Mouse (Mus musculus): ENCODE measurements around the gene Exoc2.

Exoc2 gene

GRCm38 (mm10) chr13:30972102-30972501, 1.8 kb downstream of the Exoc2 start:
- DNase-seq (ENCODE audit: extremely low spot score, low spot score), result no peak

- no peak for DNase-seq (ENCODE audit: extremely low spot score, low spot score)
Observed at GRCm38 (mm10) chr13:30971047-30971446, 2.8 kb downstream of the Exoc2 start.

- DNase-seq (ENCODE audit: extremely low spot score, low spot score), result no peak
Observed at GRCm38 (mm10) chr13:30968311-30968710, 5.6 kb downstream of the Exoc2 start.

GRCm38 (mm10) chr13:30966507-30966911, 7.4 kb downstream of the Exoc2 start:
- peak; percentile 45 for DNase-seq (ENCODE audit: extremely low spot score, low spot score)

- no peak for DNase-seq (ENCODE audit: extremely low spot score, low spot score)
Observed at GRCm38 (mm10) chr13:30961932-30962331, 12.0 kb downstream of the Exoc2 start.

- DNase-seq (ENCODE audit: extremely low spot score, low spot score), result no peak
Observed at GRCm38 (mm10) chr13:30960714-30961113, 13.2 kb downstream of the Exoc2 start.

- no peak for DNase-seq (ENCODE audit: extremely low spot score, low spot score)
Observed at GRCm38 (mm10) chr13:30953580-30953979, 20.3 kb downstream of the Exoc2 start.

GRCm38 (mm10) chr13:30952044-30952443, 21.8 kb downstream of the Exoc2 start:
- DNase-seq (ENCODE audit: extremely low spot score, low spot score), result no peak

GRCm38 (mm10) chr13:30949181-30949580, 24.7 kb downstream of the Exoc2 start:
- no peak for DNase-seq (ENCODE audit: extremely low spot score, low spot score)

- DNase-seq (ENCODE audit: extremely low spot score, low spot score), result no peak
Observed at GRCm38 (mm10) chr13:30947540-30947939, 26.4 kb downstream of the Exoc2 start, which contains the start of gene Hus1b. Gene Hus1b, minus strand, starts transcription at chr13:30947759.

GRCm38 (mm10) chr13:30947129-30947528, 26.8 kb downstream of the Exoc2 start:
- no peak for DNase-seq (ENCODE audit: extremely low spot score, low spot score)

- DNase-seq (ENCODE audit: extremely low spot score, low spot score), result no peak
Observed at GRCm38 (mm10) chr13:30945788-30946187, 28.1 kb downstream of the Exoc2 start.

GRCm38 (mm10) chr13:30932972-30933371, 40.9 kb downstream of the Exoc2 start:
- DNase-seq (ENCODE audit: extremely low spot score, low spot score), result no peak

GRCm38 (mm10) chr13:30931613-30932012, 42.3 kb downstream of the Exoc2 start:
- no peak for DNase-seq (ENCODE audit: extremely low spot score, low spot score)

GRCm38 (mm10) chr13:30929119-30929518, 44.8 kb downstream of the Exoc2 start:
- no peak for DNase-seq (ENCODE audit: extremely low spot score, low spot score)

- no peak for DNase-seq (ENCODE audit: extremely low spot score, low spot score)
Observed at GRCm38 (mm10) chr13:30924269-30924668, 49.6 kb downstream of the Exoc2 start.

- DNase-seq (ENCODE audit: extremely low spot score, low spot score), result no peak
Observed at GRCm38 (mm10) chr13:30921914-30922313, 52.0 kb downstream of the Exoc2 start.

- no peak for DNase-seq (ENCODE audit: extremely low spot score, low spot score)
Observed at GRCm38 (mm10) chr13:30913757-30914156, 60.1 kb downstream of the Exoc2 start.

GRCm38 (mm10) chr13:30913028-30913427, 60.9 kb downstream of the Exoc2 start:
- no peak for DNase-seq (ENCODE audit: extremely low spot score, low spot score)

GRCm38 (mm10) chr13:30911931-30912625, 61.8 kb downstream of the Exoc2 start:
- DNase-seq (ENCODE audit: extremely low spot score, low spot score), result no peak

GRCm38 (mm10) chr13:30910889-30911288, 63.0 kb downstream of the Exoc2 start:
- DNase-seq (ENCODE audit: extremely low spot score, low spot score), result no peak

GRCm38 (mm10) chr13:30902286-30902685, 71.6 kb downstream of the Exoc2 start:
- no peak for DNase-seq (ENCODE audit: extremely low spot score, low spot score)

GRCm38 (mm10) chr13:30901387-30902041, 72.4 kb downstream of the Exoc2 start:
- no peak for DNase-seq (ENCODE audit: extremely low spot score, low spot score)
